Mouse (Mus musculus) intestine, embryonic 15.5 days (tissue): ENCODE results near the gene Tigd3. TPM values are rescaled to one million over a fixed set of nuclear protein-coding genes. Genes with fewer than 3 reads are reported as not detected.
"Not testable (repeated sequence)": the region's sequence is repeated elsewhere in the genome, so short reads cannot be mapped to it uniquely, and the experiment has no call there.

Experiments
- ATAC-seq: fragments of 200-750 bp; cut with Nextera tagmentation; 2 replicates; pipeline ENCODE4 v1.8.0; 2017; ENCODE audit warnings: moderate TSS enrichment, moderate library complexity
- H3K27ac ChIP-seq: fragments of 300-500 bp; sonication (generic); 2 replicates; pipeline ENCODE4 v1.5.1; 2015; ENCODE audit warnings: mild to moderate bottlenecking, inconsistent platforms
- H3K27me3 ChIP-seq: fragments of 300-500 bp; sonication (generic); replicated peaks from 2 replicates; pipeline ENCODE4 v1.6.1; 2015; ENCODE audit warnings: inconsistent platforms
- H3K36me3 ChIP-seq: fragments of 300-500 bp; sonication (generic); 2 replicates; pipeline ENCODE4 v1.6.1; 2015; ENCODE audit warnings: inconsistent platforms
- H3K4me1 ChIP-seq: fragments of 300-500 bp; sonication (generic); replicated peaks from 2 replicates; pipeline ENCODE4 v1.6.1; 2015; ENCODE audit warnings: inconsistent platforms
- H3K4me2 ChIP-seq: fragments of 300-500 bp; sonication (generic); replicated peaks from 2 replicates; pipeline ENCODE4 v1.6.1; 2015; ENCODE audit warnings: mild to moderate bottlenecking, inconsistent platforms
- H3K4me3 ChIP-seq: fragments of 300-500 bp; sonication (generic); replicated peaks from 2 replicates; pipeline ENCODE4 v1.5.1; 2015; ENCODE audit warnings: inconsistent platforms
- H3K9ac ChIP-seq: fragments of 300-500 bp; sonication (generic); 2 replicates; pipeline ENCODE4 v1.6.1; 2015; ENCODE audit warnings: inconsistent platforms
- H3K9me3 ChIP-seq: fragments of 300-500 bp; sonication (generic); 2 replicates; pipeline ENCODE4 v1.6.1; 2016; ENCODE audit warnings: inconsistent platforms
- WGBS: fragments of 180-500 bp; shearing (Covaris S2); methylation state at CpG from one replicate; pipeline ENCODE4 v1.1.7; 2015; 5-methylcytosine and 5-hydroxymethylcytosine counted together
- polyA plus RNA-seq: library from polyadenylated mRNA; unstranded; fragments of >200 nt; fragmentation: Nextera tagmentation; extraction: Ambion mirVana; gene quantifications from 2 replicates; pipeline ENCODE4 v1.2.1, GENCODE M21; 2015

Gene Tigd3
- polyA plus RNA-seq, 1 experiment from 2014 or later: 2.7 TPM

DNA sequence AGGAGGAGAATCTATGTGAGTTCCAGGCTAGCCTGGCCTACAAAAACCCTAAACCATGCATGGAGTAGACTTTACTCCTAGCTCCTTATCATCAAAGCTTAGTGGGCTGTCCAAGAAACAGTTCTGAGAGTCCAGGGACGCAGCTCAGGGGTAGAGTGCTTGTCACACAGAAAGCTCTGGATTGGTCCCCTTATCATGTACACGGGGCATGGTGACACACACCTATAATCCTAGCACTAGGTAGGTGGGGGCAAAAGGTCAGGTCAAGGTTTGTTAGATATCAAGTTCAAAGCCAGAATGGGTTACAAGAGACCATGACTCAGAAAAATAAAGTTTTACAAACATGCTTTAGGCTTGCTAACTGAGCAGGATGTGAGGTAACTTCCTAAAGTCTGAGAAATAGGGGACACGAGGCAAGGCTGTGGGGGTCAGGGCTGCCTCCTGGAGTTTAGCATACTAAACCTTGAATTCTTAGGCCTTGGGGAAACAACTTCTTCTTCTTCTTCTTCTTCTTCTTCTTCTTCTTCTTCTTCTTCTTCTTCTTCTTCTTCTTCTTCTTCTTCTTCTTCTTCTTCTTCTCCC, 6.6 kb downstream of the Tigd3 start:
- no peak overlapping the region for H3K4me2 ChIP-seq
- no peak overlapping the region for H3K9ac ChIP-seq
- H3K27me3 ChIP-seq: no peaks in the 10 kb centered on the region
- peak; percentile 35; the same call in 1 of the 2 replicates for ATAC-seq
- H3K9me3 ChIP-seq: no peaks in the 10 kb centered on the region
- WGBS: 60% methylated on average over 3 of the region's 3 CpGs
- H3K4me1 ChIP-seq: no peaks in the 10 kb centered on the region; the same call in 1 of the 2 replicates
- no peak overlapping the region for H3K27ac ChIP-seq
- H3K36me3 ChIP-seq: no peaks in the 10 kb centered on the region; the same call in 1 of the 2 replicates
- H3K4me3 ChIP-seq: no peak overlapping the region

DNA sequence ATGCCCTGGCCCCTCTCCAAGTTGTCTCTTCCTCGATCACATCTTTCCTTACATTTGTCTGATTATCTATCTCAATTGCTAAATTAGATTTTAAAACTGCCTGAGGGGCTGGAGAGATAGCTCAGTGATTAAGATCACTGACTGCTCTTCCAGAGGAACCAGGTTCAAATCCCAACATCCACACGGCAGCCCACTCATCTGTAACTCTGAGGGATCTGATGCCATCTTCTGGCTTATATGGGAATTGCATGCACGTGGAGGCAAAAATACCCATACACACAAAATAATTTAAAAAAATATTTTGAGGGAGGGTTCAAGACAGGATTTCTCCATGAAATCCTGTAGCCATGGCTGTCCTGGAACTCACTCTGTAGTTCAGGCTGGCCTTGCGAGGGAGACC, 8.1 kb downstream of the Tigd3 start:
- Histone ChIP-seq H3K9me3 (no peaks in the 10 kb centered on the region), H3K4me1 (no peaks in the 10 kb centered on the region; the same call in 1 of the 2 replicates), H3K27me3 (no peaks in the 10 kb centered on the region), H3K27ac (no peak overlapping the region), H3K4me3 (no peak overlapping the region), H3K4me2 (no peak overlapping the region), H3K36me3 (no peaks in the 10 kb centered on the region), H3K9ac (no peak overlapping the region)
- ATAC-seq: no peak
- WGBS: 63% methylated on average over 4 of the region's 4 CpGs

DNA sequence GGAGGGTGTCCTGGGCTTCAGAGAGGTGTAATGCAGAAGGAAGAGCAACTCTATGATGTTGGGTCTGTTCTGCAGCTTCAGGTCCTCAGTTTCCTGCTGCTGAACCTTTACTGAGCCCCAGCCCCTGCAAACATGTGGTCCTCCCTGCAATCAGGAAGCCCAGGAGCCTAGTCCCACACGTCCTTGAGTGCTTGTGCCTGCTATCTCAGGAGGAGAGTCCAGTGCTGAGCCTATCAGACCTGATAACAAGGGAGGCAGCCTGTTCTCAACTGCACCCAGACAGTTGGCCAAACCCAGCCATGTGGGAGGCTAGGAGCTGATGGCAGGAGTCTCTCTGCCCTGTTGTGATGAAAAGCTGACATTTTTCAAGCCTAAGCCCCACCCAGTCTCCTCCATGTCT, 10.0 kb downstream of the Tigd3 start:
- no peaks in the 10 kb centered on the region for H3K9me3 ChIP-seq
- no peaks in the 10 kb centered on the region; the same call in 1 of the 2 replicates for H3K4me1 ChIP-seq
- 14% methylated on average over 1 of the region's 1 CpGs for WGBS
- no peaks in the 10 kb centered on the region for H3K27me3 ChIP-seq
- H3K4me2 ChIP-seq: no peak overlapping the region
- H3K36me3 ChIP-seq: no peaks in the 10 kb centered on the region
- no peak overlapping the region for H3K9ac ChIP-seq
- ATAC-seq: peak; percentile 68
- H3K4me3 ChIP-seq: no peak overlapping the region
- no peak overlapping the region for H3K27ac ChIP-seq

DNA sequence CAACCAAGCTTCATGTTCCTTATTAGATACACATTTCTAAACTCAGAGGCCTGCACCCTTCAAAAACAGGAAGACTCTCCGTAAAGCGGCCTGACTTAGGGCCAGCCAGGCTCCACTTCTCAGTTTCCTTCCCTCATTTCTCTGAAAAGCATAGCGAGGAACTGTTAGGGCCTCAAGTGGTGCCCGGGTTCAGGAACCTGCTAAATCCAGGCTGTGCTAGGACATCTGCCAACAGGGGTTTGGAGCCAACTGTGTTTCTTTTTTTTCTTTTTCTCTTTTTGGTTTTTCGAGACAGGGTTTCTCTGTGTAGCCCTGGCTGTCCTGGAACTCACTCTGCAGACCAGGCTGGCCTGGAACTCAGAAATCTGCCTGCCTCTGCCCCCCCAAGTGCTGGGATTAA, 11.9 kb downstream of the Tigd3 start:
- not testable (repeated sequence) for H3K9ac ChIP-seq, H3K4me2 ChIP-seq, ATAC-seq, H3K4me1 ChIP-seq, H3K27me3 ChIP-seq, H3K36me3 ChIP-seq, H3K9me3 ChIP-seq, H3K27ac ChIP-seq, H3K4me3 ChIP-seq
- 89% methylated on average over 5 of the region's 5 CpGs for WGBS

DNA sequence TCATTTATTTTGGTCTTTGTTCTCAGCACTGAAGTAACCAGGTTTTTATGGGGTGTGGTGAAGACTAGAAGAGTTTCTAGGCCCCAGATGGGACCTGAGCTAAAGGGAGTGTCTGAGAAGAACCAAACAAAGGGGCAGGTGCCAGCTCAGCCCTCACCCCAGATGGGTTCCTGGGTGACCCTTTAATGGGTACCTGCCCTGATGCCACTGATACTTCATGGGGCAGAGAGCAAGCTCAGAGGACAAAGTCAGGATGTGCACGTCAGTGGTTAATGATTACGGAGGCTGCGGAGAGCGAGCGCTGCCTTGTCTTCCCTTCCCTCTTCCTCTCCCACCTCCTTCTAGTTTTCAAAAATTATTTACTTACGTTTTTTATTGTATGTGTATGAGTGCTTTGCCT, 12.8 kb downstream of the Tigd3 start:
- Histone ChIP-seq H3K4me3 (no peak overlapping the region), H3K36me3 (no peaks in the 10 kb centered on the region), H3K27me3 (no peaks in the 10 kb centered on the region), H3K9me3 (no peaks in the 10 kb centered on the region), H3K27ac (no peak overlapping the region), H3K9ac (no peak overlapping the region), H3K4me1 (peaks cover 7% of the 10 kb centered on the region; the same call in 1 of the 2 replicates), H3K4me2 (no peak overlapping the region)
- 0 out of 2 replicates have a peak, but pooled peaks have one; percentile 37 for ATAC-seq
- 79% methylated on average over 6 of the region's 6 CpGs for WGBS

DNA sequence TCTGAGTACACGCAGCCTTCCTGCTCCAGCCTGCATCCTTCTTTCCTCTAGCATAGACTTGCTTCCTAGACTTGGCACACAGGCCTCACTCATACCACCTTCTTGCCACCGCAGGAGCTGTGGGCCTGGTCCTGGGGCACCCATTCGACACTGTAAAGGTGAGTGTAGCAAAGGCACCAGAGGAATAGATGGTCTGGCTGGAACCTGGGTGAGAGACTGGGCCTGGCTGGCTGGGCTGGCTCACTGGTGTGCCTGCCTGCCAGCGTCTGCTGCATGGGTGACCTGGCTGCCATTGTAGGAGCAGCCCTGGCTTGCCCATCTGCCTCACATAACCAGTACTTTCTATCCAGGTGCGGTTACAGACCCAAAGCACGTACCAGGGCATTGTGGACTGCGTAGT, 14.2 kb downstream of the Tigd3 start:
- peaks cover 9% of the 10 kb centered on the region for H3K4me1 ChIP-seq
- no peak overlapping the region for H3K4me2 ChIP-seq
- H3K9me3 ChIP-seq: no peaks in the 10 kb centered on the region
- no peaks in the 10 kb centered on the region for H3K36me3 ChIP-seq
- ATAC-seq: no peak
- no peak overlapping the region for H3K9ac ChIP-seq
- 91% methylated on average over 7 of the region's 7 CpGs for WGBS
- no peak overlapping the region for H3K4me3 ChIP-seq
- H3K27ac ChIP-seq: no peak overlapping the region
- no peaks in the 10 kb centered on the region for H3K27me3 ChIP-seq

DNA sequence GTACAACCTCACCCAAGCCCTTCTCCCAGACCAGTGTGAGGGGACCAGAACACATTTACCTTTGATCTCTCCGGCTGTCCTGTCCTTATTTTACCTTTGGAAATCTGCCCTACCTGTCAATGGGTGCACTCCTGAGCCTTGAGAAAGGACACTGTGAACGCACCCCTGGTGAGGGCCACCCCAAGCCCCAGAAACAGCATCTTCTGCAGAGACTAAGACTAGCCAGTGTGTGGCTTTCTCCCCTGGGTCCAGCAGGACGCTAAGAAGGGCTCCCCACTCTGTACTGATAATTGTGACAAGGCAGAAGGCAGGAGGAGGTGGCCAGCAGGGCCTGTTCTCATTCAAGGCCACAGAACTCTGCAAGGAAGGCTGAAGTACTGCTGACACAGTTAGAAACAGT, 15.0 kb downstream of the Tigd3 start:
- Histone ChIP-seq H3K4me2 (peak overlapping the region; percentile 40; the same call in 1 of the 2 replicates), H3K4me3 (no peak overlapping the region), H3K36me3 (no peaks in the 10 kb centered on the region), H3K9me3 (no peaks in the 10 kb centered on the region), H3K9ac (no peak overlapping the region), H3K4me1 (peaks cover 15% of the 10 kb centered on the region), H3K27me3 (no peaks in the 10 kb centered on the region), H3K27ac (no peak overlapping the region)
- 75% methylated on average over 3 of the region's 3 CpGs for WGBS
- no peak for ATAC-seq

DNA sequence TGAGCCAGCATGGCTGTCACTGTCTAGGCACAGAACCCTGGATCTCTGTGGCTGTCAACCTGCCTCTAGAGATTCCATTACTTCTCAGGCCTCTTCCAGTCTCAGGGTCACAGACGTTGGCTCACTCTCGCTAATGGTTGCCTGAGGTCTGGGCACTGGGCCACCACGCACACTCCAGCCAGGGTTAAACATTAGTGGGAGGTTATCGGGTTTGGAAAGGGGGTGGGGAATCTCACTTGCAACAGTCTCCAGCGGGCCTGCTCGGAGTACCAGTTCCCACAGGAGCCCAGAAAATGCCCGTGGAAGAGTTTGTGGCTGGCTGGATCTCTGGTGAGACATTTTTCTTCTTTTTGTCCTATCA, 15.6 kb downstream of the Tigd3 start:
- no peak for ATAC-seq

DNA sequence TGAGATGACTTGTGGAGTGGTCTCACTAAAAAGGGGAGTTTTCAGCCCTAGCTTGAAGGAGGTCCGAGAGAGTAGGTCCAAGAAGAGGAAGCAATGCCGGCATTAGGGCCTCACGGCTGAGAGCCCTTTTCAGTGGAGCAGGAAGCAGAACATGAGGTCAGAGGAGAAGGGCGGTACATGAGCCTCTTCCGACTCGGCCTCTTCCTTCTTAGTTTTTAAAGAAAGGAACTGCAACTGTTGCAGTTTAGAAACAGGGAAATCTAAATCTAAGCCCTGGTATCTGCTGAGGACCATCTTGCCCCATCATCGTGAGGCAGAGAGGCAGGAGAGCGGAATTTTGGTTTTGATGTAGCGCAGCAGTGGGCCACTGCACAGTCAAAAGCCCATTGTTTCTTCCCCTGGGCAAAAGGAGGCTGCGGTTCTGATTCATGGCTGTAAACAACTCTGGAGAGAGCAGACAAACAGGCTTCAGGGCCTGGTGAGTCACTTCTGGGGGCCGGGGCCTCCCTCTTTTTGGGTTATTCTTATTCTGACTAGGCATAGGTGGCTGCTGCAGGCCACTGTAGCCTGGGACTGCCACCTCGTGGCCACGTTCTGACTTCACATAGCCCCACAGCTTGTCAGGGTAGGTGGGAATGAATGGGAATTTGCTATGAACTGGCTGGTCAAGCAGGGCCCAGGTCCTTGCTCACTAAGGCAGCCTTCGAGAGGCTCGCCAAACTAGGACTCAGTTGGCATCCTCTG, 16.2 kb downstream of the Tigd3 start, which contains the start of gene Slc25a45:
Slc25a45 (plus strand) TSS at position 191 of the 744 bp plus-strand sequence.
- WGBS: 46% methylated on average over 15 of the region's 15 CpGs

More for the DNA sequence above, 15.6 kb downstream of the Tigd3 start:
- Histone ChIP-seq H3K4me1 (peaks cover 20% of the 10 kb centered on the region), H3K27me3 (no peaks in the 10 kb centered on the region), H3K9ac (no peak overlapping the region), H3K4me2 (peak overlapping the region; percentile 40), H3K27ac (0 out of 2 replicates have a peak overlapping the region, but pooled peaks have one; percentile 56), H3K36me3 (no peaks in the 10 kb centered on the region), H3K9me3 (no peaks in the 10 kb centered on the region), H3K4me3 (no peak overlapping the region; the same call in 1 of the 2 replicates)
- 55% methylated on average over 7 of the region's 7 CpGs for WGBS

DNA sequence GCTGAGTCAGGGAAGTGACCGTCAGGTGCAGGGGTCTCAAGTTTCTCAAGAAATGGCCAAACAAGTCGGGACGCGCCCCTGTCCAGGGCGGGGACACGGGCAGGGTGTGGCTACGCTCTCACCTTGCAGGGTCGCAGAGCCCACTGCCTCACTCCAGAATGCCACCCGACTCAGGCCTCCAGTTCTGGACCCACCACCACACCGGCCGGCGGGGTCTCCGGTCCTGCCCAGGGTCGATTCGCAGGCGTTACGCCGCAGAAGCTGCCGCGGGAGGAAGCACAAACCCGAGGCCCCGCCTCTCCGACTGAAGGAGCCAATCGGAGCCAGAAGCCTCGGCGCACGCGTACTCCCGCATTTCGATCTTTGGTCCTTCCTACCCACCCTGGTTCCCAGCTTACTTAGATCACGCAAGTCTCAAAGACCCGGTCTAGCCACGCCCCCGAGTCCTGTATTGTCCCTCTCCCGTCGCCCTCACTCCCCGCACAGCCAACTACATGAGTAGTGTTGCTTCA, 18.9 kb downstream of the Tigd3 start, which contains the start of gene Frmd8:
Frmd8 (minus strand) TSS at position 306 of the 512 bp plus-strand sequence.
- peaks cover 45% of the 10 kb centered on the region for H3K4me1 ChIP-seq
- peak within 1 kb of the TSS; percentile 79 for H3K4me3 ChIP-seq
- 0% methylated on average over 37 of the region's 37 CpGs for WGBS
- 0 out of 2 replicates have a peak, but pooled peaks cover 7% of the 10 kb centered on the region for H3K36me3 ChIP-seq
- H3K4me2 ChIP-seq: peak within 1 kb of the TSS; percentile 73
- no peaks in the 10 kb centered on the region for H3K9me3 ChIP-seq
- ATAC-seq: peak; percentile 90
- peak within 1 kb of the TSS; percentile 82 for H3K9ac ChIP-seq
- H3K27me3 ChIP-seq: no peaks in the 10 kb centered on the region
- H3K27ac ChIP-seq: peak within 1 kb of the TSS; percentile 59; the same call in 1 of the 2 replicates

More for the DNA sequence above, 16.2 kb downstream of the Tigd3 start, which contains the start of gene Slc25a45:
- 0 out of 2 replicates have a peak, but pooled peaks cover under 1% of the 10 kb centered on the region for H3K36me3 ChIP-seq
- no peaks in the 10 kb centered on the region for H3K9me3 ChIP-seq
- no peaks in the 10 kb centered on the region for H3K27me3 ChIP-seq
- H3K27ac ChIP-seq: peak within 1 kb of the TSS; percentile 56
- peaks cover 26% of the 10 kb centered on the region for H3K4me1 ChIP-seq
- peak; percentile 51; the same call in 1 of the 2 replicates for ATAC-seq
- H3K4me2 ChIP-seq: peak within 1 kb of the TSS; percentile 40
- peak within 1 kb of the TSS; percentile 6; the same call in 1 of the 2 replicates for H3K4me3 ChIP-seq
- 0 out of 2 replicates have a peak within 1 kb of the TSS, but pooled peaks have one; percentile 20 for H3K9ac ChIP-seq

DNA sequence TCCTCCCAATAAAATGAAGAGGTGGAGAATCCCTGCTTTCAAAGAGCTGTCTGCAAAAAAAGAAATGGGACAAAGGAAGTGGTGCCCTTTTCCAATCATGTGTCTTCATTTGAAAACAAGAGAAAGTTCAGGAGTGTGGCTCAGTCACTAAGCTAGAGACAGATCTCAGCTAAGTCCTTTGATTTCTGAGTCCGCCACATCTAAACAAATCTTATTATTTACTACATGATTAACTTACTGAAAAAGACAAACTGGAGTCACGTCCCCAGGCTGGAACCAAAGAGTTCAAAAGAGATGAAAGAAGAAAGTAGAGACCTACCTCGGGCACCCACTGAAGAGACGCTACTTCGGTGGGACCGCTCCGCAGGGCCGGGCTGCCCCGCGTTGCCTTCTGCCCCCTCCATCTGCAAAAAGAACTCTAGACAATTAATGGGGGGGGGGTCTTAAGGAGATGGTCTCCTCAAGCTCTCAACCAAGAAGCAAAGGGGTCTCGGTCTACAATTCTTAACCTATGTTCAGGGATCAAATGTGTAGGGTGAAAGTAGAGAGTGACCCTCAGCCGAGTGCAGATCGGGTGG, 19.5 kb downstream of the Tigd3 start:
- 5% methylated on average over 13 of the region's 13 CpGs for WGBS
- peak overlapping the region; percentile 79 for H3K4me3 ChIP-seq
- H3K9ac ChIP-seq: peak overlapping the region; percentile 82
- H3K36me3 ChIP-seq: peaks cover 10% of the 10 kb centered on the region; the same call in 1 of the 2 replicates
- no peak overlapping the region for H3K27ac ChIP-seq
- no peaks in the 10 kb centered on the region for H3K9me3 ChIP-seq
- no peak for ATAC-seq
- H3K4me2 ChIP-seq: peak overlapping the region; percentile 73
- peaks cover 45% of the 10 kb centered on the region for H3K4me1 ChIP-seq
- no peaks in the 10 kb centered on the region for H3K27me3 ChIP-seq
